Mouse (Mus musculus) cerebellum, adult 11 months (tissue): ENCODE data around the gene Cntd1.
A peak's percentile ranks its signal among the peaks of the same experiment; 100 is the strongest.

Experiments used
- DNase-seq: peaks from one replicate; pipeline ENCODE4 v3.0.0; 2022

Gene Cntd1

GRCm38 (mm10) chr11:101278223-101279192 is at the start of gene Cntd1, which contains the start of gene Coa3:
Gene Cntd1, plus strand, starts transcription at chr11:101279012.
Gene Coa3, minus strand, starts transcription at chr11:101279114.
- DNase-seq, result peak; percentile 67

- DNase-seq, result no peak
Measured at GRCm38 (mm10) chr11:101229361-101229900, 49.4 kb upstream of the Cntd1 start.

- no peak for DNase-seq
Measured at GRCm38 (mm10) chr11:101230061-101230511, 48.7 kb upstream of the Cntd1 start.

- no peak for DNase-seq
Measured at GRCm38 (mm10) chr11:101230526-101230925, 48.3 kb upstream of the Cntd1 start.

GRCm38 (mm10) chr11:101230991-101231871 is 47.6 kb upstream of the Cntd1 start:
- no peak for DNase-seq

GRCm38 (mm10) chr11:101232010-101232839 is 46.6 kb upstream of the Cntd1 start:
- no peak for DNase-seq

GRCm38 (mm10) chr11:101233240-101233639 is 45.6 kb upstream of the Cntd1 start:
- DNase-seq, result no peak

- DNase-seq, result no peak
Measured at GRCm38 (mm10) chr11:101234124-101234523, 44.7 kb upstream of the Cntd1 start.

- DNase-seq, result no peak
Measured at GRCm38 (mm10) chr11:101235429-101235828, 43.4 kb upstream of the Cntd1 start.

- DNase-seq, result no peak
Measured at GRCm38 (mm10) chr11:101236782-101237181, 42.0 kb upstream of the Cntd1 start.

GRCm38 (mm10) chr11:101238071-101238647 is 40.7 kb upstream of the Cntd1 start:
- no peak for DNase-seq

GRCm38 (mm10) chr11:101245071-101245470 is 33.7 kb upstream of the Cntd1 start:
- DNase-seq, result no peak

- DNase-seq, result no peak
Measured at GRCm38 (mm10) chr11:101245855-101246701, 32.7 kb upstream of the Cntd1 start, which contains the start of gene Ramp2. Gene Ramp2, plus strand, starts transcription at chr11:101246028.

GRCm38 (mm10) chr11:101246702-101247012 is 32.2 kb upstream of the Cntd1 start:
- DNase-seq, result no peak

GRCm38 (mm10) chr11:101247521-101248030 is 31.2 kb upstream of the Cntd1 start:
- no peak for DNase-seq

- DNase-seq, result peak; percentile 46
Measured at GRCm38 (mm10) chr11:101248258-101248994, 30.4 kb upstream of the Cntd1 start.

- no peak for DNase-seq
Measured at GRCm38 (mm10) chr11:101251031-101251430, 27.8 kb upstream of the Cntd1 start.

- no peak for DNase-seq
Measured at GRCm38 (mm10) chr11:101252941-101253340, 25.9 kb upstream of the Cntd1 start.

GRCm38 (mm10) chr11:101253613-101254389 is 25.0 kb upstream of the Cntd1 start, which contains the start of gene Vps25:
Gene Vps25, plus strand, starts transcription at chr11:101253707.
- DNase-seq, result peak; percentile 76
